Mouse (Mus musculus): Measurements from ENCODE around the gene Vgll4.
A peak's percentile ranks its signal among the peaks of the same experiment; 100 is the strongest.

GRCm38 (mm10) chr6:114926369-114927157 is 43.2 kb downstream of the Vgll4 start:
- TF ChIP-seq EP300 (IDR thresholded peaks at IDR 0.05; ENCODE audit: low read depth) (no peak), CTCF (IDR thresholded peaks at IDR 0.05; ENCODE audit: low read depth) (peak; percentile 76)

All from liver, embryonic 14.5 days (tissue).